Mouse (Mus musculus): ENCODE results near the gene Nipsnap2. TPM values are rescaled to one million over a fixed set of nuclear protein-coding genes. Genes with fewer than 3 reads are reported as not detected.
"Not testable (repeated sequence)": the region's sequence is repeated elsewhere in the genome, so short reads cannot be mapped to it uniquely, and the experiment has no call there.

The Nipsnap2 gene
- 100 to 1,000 TPM; 142 to 143 TPM for total RNA-seq (2021)
- long read RNA-seq, experiment 1, transcript Nipsnap2-201 (10 exons, 2,112 nt) = major isoform, 187 of 207 reads
- long read RNA-seq, experiment 1, partial matches to known transcripts = 4 of 207 reads
- long read RNA-seq, experiment 1, other reads (novel, unspliced or antisense) = 13 of 207 reads
- long read RNA-seq, experiment 2, transcript Nipsnap2-201 (10 exons, 2,112 nt) = major isoform, 282 of 308 reads
- long read RNA-seq, experiment 2, partial matches to known transcripts = 12 of 308 reads
- long read RNA-seq, experiment 2, other reads (novel, unspliced or antisense) = 10 of 308 reads

GRCm38 (mm10) chr5:129724834-129725773, at the start of gene Nipsnap2:
Gene Nipsnap2 (plus strand): TSS chr5:129725063.
- DNase-seq (ENCODE audit: low spot score in 2 of 2) = peak; percentile 87 to 92

GRCm38 (mm10) chr5:129685141-129685540, 39.7 kb upstream of the Nipsnap2 start:
- DNase-seq (ENCODE audit: low spot score in 2 of 2) = not testable (repeated sequence)

- DNase-seq (ENCODE audit: low spot score in 2 of 2) = no peak
Observed at GRCm38 (mm10) chr5:129687621-129688020, 37.2 kb upstream of the Nipsnap2 start.

DNA sequence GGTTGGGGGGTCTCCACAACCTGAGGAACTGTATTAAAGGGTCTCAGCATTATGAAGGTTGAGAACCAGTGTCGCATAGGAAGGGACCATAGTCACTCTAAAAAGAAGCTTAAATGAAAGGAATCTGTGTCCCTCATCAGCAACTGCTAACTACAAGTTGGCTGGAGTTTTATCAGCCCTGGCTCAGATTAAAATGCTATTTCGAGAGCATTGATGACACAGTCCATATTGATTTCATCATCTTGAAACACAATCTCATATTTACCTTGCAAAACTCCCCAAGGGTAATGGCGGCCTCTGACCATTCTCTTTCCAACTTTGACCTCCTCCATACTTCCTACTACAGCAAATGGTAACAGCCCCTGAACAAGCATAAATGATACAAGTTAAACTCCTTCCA, 34.3 kb upstream of the Nipsnap2 start:
- no peak for DNase-seq (ENCODE audit: low spot score in 2 of 2)

- no peak for DNase-seq (ENCODE audit: low spot score in 2 of 2)
Observed at GRCm38 (mm10) chr5:129700506-129700905, 24.4 kb upstream of the Nipsnap2 start.

DNA sequence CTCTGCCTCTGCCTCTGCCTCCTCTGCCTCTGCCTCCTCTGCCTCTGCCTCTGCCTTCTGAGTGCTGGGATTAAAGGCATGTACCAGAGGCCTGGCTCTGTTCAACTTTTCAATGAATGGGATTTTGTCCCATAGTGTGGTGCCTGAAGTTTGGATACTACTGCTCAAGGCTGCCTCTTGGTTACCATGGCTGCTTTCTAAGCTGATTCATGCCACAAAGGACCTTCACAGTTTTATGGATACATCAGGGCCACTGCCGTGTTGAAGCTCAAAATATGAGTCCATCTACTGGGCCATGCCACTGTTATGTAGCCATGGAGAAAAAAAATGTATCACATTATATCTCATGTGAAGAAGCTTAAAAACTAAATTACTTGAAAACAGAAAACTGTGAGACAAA, 23.2 kb upstream of the Nipsnap2 start:
- no peak for DNase-seq (ENCODE audit: low spot score in 2 of 2)

GRCm38 (mm10) chr5:129703368-129703767, 21.5 kb upstream of the Nipsnap2 start:
- no peak for DNase-seq (ENCODE audit: low spot score in 2 of 2)

GRCm38 (mm10) chr5:129708412-129708811, 16.5 kb upstream of the Nipsnap2 start, which contains the start of gene Sept14:
Gene Sept14 (minus strand): TSS chr5:129708512.
- DNase-seq (ENCODE audit: low spot score in 2 of 2) = no peak

- peak; percentile 84 to 87 for DNase-seq (ENCODE audit: low spot score in 2 of 2)
Observed at GRCm38 (mm10) chr5:129715326-129715861, 9.5 kb upstream of the Nipsnap2 start, which contains the start of gene Mrps17. Gene Mrps17 (plus strand): TSS chr5:129715497.

DNA sequence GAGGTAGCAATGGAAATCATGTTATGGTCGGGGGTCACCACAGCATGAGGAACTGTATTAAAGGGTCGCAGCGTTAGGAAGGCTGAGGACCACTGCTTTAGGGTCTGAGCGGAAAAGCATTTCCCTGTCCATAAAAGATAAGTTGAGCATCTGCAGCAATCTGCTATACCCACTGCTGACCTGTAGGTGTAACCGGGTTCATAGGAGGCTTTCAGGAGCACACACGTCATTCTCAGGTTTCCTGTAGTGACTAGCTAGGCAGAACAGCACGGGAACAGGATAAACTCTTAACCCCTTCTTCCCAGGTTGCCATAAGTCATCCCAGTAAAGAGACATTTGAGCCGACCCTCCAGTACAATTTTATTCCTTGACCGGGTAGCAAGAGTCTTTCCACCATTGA, 7.8 kb upstream of the Nipsnap2 start:
- no peak for DNase-seq (ENCODE audit: low spot score in 2 of 2)

DNA sequence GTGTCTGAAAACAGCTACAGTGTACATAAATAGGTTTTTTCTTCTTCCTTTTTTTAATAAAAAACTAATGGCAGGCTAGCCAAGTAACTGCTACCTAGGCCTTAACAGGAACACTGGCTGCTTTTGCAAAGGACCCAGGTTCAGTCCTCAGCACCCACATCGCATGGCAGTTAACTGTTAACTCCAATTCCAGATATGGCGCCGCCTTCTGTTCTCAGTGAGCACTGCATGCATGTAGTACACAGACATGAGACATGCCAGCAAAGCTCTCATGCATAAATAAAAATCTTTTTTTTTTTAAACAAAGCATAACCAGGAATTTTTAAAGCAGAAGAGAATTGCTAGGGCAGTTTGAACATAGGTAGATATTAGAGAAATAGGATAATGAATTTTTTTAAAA, 4.7 kb upstream of the Nipsnap2 start:
- DNase-seq (ENCODE audit: low spot score in 2 of 2) = no peak

DNA sequence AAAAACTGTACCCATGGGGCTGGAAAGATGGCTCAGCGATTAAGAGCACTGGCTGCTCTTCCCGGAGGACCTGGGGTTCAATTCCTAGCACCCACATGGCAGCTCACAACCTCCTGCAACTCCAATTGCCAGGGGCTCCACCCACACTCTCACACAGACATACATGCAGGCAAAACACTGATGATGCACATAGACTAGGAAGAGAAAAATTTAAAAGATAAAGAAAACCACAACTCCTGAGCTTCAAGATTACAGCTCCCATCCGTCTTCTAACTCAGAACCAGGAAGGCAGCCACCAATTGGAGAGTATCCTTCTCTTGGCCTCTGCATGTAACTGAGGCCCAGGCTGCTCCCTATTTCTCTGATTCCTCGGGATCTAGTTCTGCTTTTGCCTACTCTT, 595 bp upstream of the Nipsnap2 start:
- no peak for DNase-seq (ENCODE audit: low spot score in 2 of 2)

DNA sequence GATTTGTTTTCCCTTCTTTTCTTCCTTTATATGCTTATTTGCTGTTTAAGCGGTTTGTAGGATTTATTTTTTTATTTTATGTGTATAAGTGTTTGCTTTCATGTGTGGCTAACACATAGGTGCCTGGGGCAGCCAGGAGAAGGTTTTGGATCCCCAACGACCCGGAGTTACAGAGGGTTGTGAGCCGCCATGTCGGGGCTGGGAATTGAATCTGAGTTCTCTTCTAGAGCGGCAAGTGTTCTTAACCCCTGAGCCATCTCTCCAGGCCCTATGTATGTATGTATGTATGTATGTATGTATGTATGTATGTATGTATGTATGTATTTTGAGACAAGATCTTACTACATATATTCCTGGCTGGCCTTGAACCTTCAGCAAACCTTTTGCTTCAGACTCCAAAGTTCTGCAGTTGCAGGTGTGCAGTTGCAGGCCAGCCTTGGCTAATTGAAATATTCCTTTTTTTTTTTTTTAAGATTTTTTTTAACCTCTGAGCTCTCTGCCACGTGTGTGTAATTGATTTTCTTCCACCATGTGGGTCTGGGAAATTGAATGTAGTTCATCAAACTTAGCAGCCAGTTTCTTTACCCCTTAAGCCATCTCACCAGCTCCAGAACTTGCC, 1.0 kb downstream of the Nipsnap2 start:
- DNase-seq (ENCODE audit: low spot score in 2 of 2) = no peak

- DNase-seq (ENCODE audit: low spot score in 2 of 2) = no peak
Observed at GRCm38 (mm10) chr5:129726784-129727183, 1.9 kb downstream of the Nipsnap2 start.

- DNase-seq (ENCODE audit: low spot score in 2 of 2) = no peak
Observed at GRCm38 (mm10) chr5:129729286-129729685, 4.4 kb downstream of the Nipsnap2 start.

DNA sequence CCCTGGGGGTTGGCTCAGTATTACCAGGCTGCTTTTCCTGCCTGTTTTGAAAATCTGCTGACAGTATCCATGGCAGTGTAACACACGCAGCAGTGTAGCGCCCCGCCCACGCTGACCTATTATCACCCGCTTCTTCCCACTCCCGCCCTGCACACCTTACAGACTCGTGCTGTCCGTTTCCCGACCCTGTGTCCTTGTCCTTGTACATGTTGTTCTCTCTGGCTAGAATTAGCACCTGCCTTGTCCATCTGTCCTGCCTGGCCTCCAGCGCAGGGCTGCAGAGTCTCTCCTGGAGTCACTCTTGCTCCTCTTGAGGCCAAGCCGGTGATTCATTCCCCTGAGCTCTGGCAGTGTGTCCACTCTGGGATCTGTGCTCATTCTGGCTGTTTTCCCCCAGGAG, 5.5 kb downstream of the Nipsnap2 start:
- DNase-seq (ENCODE audit: low spot score in 2 of 2) = peak in 1 of 2 experiments; percentile 27

GRCm38 (mm10) chr5:129731021-129731420, 6.2 kb downstream of the Nipsnap2 start:
- DNase-seq (ENCODE audit: low spot score in 2 of 2) = no peak

- DNase-seq (ENCODE audit: low spot score in 2 of 2) = no peak
Observed at GRCm38 (mm10) chr5:129740976-129741375, 16.1 kb downstream of the Nipsnap2 start.

DNA sequence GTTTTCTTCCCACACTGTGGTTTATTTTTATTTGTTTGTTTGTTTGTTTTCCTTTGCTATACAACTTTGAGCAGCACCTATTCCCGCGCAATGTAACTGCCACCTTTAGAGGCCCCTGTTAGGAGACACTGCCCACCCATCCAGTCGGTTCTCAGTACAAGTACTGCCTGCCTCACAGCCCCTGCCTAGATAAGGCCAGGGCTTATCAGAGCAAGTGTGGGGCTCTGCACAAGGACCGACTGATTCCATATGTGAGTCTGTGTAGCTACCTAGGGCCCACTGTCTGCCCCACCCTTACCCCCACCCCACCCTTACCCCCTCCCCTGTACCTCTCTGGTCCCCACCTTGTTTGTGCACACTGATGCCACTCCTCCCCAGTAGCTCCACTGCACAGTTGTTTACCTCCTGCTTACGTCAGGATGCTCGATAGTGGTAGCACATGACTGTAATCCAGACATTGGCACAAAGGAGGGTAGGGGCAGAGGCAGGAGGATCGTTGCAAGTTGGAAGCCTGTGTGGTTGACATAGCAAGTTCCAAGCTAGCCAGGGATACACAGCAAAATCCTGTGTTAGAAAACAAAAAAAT, 18.1 kb downstream of the Nipsnap2 start:
- DNase-seq (ENCODE audit: low spot score in 2 of 2) = no peak

DNA sequence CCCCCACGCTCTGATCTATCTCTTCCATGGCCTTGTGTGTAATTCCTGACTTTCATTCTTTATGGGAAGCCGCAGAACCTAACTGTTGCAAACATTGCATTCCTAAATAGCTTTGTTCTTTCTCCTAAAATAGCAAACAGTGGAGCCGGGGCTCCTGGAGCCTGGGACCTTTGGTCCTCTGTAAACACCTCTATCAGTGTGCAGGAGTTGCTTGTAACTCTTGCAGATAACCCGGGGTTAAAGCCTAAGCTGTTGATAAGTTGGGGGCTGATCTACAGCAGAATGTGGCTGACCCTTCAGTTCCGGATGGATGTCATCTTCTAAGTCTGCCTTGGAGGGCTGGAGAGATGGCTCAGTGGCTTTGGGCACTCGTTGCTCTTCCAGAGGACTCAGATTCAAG, 19.2 kb downstream of the Nipsnap2 start:
- DNase-seq (ENCODE audit: low spot score in 2 of 2) = no peak

DNA sequence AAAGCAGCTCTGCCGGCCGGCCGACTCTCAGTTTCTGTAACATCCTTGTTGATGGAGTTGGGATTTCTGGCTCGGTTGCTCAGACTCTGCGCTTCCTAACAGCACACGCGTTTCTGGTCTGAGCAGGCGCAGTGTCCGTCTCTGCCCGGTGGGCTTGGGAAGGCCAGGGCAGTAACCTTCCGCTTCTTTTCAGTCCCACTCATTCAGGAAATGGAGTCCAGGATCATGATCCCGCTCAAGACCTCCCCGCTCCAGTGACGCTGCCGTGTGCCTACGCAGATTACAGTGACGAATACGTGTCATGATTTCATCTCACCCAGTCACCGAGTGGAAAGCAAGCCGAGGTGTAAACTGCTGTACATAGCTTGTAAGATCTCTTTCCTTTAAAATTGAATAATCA, 32.0 kb downstream of the Nipsnap2 start:
- DNase-seq (ENCODE audit: low spot score in 2 of 2) = no peak
